Mouse (Mus musculus) kidney, postnatal 14 days (tissue): ENCODE data around the gene Kcnq1.
A peak's percentile ranks its signal among the peaks of the same experiment; 100 is the strongest.

Source experiments
- DNase-seq: peaks from one replicate; pipeline ENCODE4 v3.0.0; 2022; ENCODE audit warnings: mixed read lengths

Kcnq1 gene

GRCm38 (mm10) chr7:143094592-143095553 lies 11.3 kb upstream of the Kcnq1 start, which contains the start of gene Trpm5:
Gene Trpm5, minus strand, starts transcription at chr7:143094642.
- peak; percentile 70 for DNase-seq

DNA sequence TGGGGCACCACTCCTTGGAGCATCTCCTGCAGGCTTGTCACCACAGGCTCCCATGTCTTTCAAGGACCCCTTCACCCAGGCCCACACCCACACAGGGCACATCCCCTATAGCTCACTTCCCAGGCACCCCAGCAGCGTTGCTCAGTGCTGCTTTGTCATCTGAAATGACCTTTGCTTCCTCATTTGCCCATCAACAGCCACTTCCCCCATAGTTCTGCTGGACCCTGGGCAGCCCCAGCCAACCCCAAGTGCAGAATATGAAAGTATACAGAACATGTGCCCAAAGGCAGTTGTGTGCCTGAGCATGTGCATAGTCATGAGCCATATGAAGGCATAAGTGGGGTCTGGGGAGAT lies 10.6 kb upstream of the Kcnq1 start:
- no peak for DNase-seq

GRCm38 (mm10) chr7:143100759-143101158 lies 5.4 kb upstream of the Kcnq1 start:
- no peak for DNase-seq

DNA sequence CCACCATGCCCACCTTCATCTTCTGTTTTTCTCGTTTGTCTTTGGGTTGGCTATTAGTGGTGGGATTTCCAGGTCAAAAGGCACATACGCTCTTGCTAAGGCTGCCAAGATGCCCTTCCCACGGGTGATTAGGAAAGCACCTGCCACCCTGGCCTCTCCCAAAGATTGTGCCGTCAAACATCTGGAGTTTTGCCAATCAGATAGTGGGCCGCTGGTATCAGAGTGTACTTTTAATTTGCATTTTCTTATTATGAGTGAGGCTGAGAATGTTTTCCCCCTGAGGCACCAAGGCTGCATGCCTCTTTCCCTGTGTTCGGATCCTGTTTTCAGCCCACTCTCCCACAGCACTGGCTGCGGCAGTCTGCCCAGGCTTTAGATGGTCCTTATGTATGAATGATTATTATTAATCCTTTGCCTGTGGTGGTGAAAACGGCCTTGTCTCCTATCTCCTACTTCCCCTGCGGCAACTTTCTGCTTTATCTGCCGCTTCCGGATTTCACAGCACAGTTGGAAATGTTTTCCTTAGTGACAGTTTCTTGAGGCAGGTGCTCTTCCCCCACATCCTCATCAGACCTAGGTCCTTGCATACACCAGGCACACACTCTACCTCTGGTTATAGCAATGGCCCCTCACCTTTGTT lies 784 bp upstream of the Kcnq1 start:
- peak; percentile 45 for DNase-seq

DNA sequence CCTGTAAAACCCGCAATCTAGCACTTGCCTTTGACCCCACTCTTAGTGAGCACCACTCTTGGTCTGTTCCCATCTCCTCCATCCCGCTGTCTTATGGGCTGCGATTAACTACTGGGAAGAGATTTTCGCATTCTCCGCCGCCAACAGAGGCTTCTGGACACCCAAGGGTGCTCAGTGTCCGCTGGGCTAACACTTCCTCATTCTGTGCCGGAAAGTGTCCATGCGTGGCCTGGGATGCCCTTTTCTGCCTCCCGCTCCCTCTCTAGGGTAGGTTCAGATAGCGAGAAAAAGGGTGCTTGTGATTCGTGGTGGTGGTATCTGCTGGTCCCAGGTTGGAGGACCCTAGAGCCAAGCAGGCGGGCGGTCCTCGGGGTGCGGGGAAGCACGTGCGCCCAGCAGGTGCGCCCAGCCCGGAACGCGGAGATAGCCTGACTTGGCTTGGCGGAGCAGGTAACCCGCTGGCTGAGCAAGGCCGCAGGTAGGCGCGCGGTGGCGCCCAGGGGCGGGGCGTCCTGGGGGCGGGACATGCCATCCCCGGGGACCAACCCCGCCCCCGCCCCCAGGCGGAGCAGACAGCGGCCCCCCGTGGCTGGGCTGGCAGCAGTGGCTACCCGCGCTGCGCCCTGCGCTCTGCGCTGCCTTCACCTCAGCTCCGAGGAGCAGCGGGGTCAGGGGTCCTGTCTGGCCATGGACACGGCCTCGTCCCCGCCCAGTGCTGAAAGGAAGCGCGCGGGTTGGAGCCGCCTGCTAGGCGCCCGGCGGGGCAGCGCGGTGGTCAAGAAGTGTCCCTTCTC lies 707 bp downstream of the Kcnq1 start:
- peak; percentile 84 for DNase-seq

GRCm38 (mm10) chr7:143108200-143108599 lies 2.0 kb downstream of the Kcnq1 start:
- peak; percentile 76 for DNase-seq

- DNase-seq, result peak; percentile 36
Measured at GRCm38 (mm10) chr7:143108996-143109660, 3.0 kb downstream of the Kcnq1 start.

GRCm38 (mm10) chr7:143109696-143110095 lies 3.5 kb downstream of the Kcnq1 start:
- no peak for DNase-seq

DNA sequence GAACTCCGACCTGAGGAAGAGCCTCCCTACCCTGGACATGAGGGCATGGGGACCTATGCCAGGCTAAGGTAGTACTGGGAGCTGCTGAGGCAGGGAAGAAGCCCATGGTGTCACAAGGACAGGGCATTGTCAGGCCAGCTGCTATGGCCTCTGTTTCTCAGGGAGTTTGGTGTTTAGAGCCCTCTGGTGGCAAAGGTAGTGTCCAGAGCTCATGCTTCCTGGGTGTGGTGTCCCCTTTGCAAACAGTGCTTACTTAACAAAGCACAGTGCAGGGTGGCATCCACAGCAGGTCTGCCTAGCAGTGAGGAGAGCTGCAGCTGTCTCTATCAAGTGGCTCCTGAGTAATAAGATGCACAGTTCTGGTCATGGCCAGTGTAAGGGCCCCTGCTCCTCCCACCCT lies 4.6 kb downstream of the Kcnq1 start:
- no peak for DNase-seq

DNA sequence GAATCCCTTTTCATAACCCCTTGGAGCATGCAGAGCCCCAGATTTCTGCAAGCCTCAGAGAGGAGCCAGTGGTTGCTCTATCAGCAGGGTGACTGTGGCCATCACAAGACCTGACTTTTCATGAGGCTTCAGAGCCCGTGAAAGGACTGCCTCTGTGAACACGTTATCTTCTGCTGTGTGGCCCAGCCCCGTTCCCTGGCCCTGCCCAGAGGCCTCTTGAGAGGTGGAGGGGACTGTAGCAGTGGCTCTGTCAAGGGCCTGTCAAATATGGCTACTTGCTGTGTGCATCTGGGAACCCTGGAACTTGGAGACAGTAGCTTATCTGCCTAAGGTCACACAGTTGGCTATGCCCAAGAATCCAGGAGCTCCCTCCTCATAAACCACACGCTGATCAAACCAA lies 5.6 kb downstream of the Kcnq1 start:
- DNase-seq, result no peak

DNA sequence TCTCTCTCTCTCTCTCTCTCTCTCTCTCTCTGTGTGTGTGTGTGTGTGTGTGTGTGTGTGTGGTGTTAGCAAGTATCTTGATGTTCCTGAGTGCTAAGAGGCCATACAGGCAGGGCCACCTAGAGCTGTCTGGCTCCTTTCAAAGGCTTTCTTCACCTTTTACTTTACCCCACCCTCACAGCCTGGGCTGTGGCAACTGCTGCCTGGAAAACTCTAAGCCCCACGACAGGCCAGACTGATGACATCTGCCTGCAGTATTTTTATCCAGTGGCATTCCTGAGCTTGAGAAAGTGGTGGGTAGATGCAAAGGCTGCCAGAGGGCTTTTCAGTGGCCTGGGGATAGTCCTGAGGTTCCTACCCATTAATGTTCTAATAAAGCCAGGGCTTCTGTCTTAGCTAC lies 6.2 kb downstream of the Kcnq1 start:
- no peak for DNase-seq

GRCm38 (mm10) chr7:143114773-143115172 lies 8.6 kb downstream of the Kcnq1 start:
- no peak for DNase-seq

GRCm38 (mm10) chr7:143116521-143116920 lies 10.4 kb downstream of the Kcnq1 start:
- DNase-seq, result no peak

GRCm38 (mm10) chr7:143119407-143119806 lies 13.2 kb downstream of the Kcnq1 start:
- peak; percentile 47 for DNase-seq

DNA sequence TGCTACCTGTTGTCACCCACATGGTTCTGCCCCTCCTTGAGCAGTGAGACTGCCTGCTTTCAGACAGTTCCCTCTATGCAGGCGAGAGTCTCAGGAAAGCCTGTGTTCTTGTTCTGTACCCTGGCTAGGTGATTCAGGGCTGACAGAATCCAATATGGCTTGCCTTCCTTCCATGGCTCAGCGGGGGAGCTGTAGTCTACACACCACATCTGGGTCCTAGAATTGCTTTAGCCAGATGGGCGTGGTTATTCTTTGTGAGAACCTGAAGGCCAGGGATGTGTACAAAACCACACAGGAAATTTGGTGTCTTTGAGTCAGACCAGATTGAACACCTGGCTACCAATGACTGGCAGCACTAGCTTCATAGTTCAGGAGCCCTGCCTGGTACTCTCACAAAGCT lies 13.7 kb downstream of the Kcnq1 start:
- DNase-seq, result no peak

GRCm38 (mm10) chr7:143122191-143122590 lies 16.0 kb downstream of the Kcnq1 start:
- no peak for DNase-seq

GRCm38 (mm10) chr7:143123876-143124669 lies 17.9 kb downstream of the Kcnq1 start:
- DNase-seq, result peak; percentile 79

DNA sequence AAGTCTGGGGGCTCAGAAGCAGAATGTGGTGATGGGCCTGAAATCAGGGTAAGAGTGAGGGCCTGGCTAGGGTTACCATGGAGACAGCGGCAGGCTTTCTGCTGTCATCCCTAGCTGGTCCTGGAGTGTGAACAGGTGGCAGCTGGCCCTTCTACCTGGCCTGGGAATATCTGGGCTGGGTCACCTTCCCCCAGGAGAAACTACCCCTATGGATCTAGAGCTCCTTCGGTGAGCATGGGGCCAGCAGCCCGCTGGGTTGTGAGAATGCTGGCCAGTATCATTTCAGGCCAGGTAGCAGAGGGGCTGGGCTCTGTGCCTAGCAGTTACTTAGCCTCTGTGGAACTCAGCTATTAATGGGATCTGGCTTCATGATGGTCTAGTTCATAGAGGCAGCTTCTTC lies 18.7 kb downstream of the Kcnq1 start:
- no peak for DNase-seq

- no peak for DNase-seq
Measured at GRCm38 (mm10) chr7:143132815-143133214, 26.7 kb downstream of the Kcnq1 start.

DNA sequence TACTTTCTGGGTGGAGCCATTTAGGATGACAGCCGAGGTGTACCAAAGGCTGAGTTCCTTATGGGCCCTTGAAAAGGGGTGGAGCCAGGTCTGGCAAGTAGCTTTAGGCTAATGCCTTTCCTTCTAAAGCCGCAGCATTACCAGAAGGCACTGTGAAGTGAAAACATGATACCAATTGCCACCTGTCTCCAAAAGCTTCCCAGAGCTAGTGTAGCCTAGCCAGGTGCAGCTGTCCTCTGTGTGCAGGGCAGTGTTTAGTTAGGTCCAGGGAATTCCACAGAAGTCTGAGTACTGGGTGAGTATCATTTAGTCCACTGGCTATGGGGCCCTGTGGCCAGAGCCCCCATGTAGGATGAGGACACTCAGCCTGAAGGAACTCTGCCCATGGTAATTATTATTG lies 30.0 kb downstream of the Kcnq1 start:
- DNase-seq, result no peak

- DNase-seq, result no peak
Measured at GRCm38 (mm10) chr7:143136561-143136960, 30.4 kb downstream of the Kcnq1 start.

GRCm38 (mm10) chr7:143138789-143139188 lies 32.6 kb downstream of the Kcnq1 start:
- peak; percentile 64 for DNase-seq
